Mouse (Mus musculus): ENCODE results near the gene Dnaic1. TPM values are rescaled to one million over a fixed set of nuclear protein-coding genes. Genes with fewer than 3 reads are reported as not detected.
A peak's percentile ranks its signal among the peaks of the same experiment; 100 is the strongest.

Dnaic1 gene
- 1.6 and 1.7 TPM in 2 replicates for polyA plus RNA-seq (2015; fragmentation: Nextera tagmentation; extraction: Ambion mirVana)

GRCm38 (mm10) chr4:41569411-41569885, at the start of gene Dnaic1, which contains the start of gene Fam219a:
Gene Dnaic1, plus strand, starts transcription at chr4:41569775.
Gene Fam219a, minus strand, starts transcription at chr4:41569538.
- Histone ChIP-seq H3K4me2 (peak within 1 kb of the TSS; percentile 92), H3K36me3 (no peaks in the 10 kb centered on the region), H3K27me3 (peaks cover 11% of the 10 kb centered on the region), H3K9ac (peak within 1 kb of the TSS; percentile 67), H3K4me1 (peaks cover 25% of the 10 kb centered on the region), H3K9me3 (replicated peaks) (no peaks in the 10 kb centered on the region), H3K4me3 (replicated peaks) (peak within 1 kb of the TSS; percentile 78), H3K27ac (peak within 1 kb of the TSS; percentile 28; the same call in 1 of the 2 replicates)
- peak; percentile 98 for ATAC-seq (replicated peaks; ENCODE audit: low FRiP score)
- under 1% methylated on average over 41 of the region's 41 CpGs for WGBS

- no peak for ATAC-seq (replicated peaks; ENCODE audit: low FRiP score)
- Histone ChIP-seq H3K9me3 (replicated peaks) (no peaks in the 10 kb centered on the region), H3K9ac (no peak overlapping the region), H3K4me1 (peaks cover 9% of the 10 kb centered on the region; the same call in 1 of the 2 replicates), H3K27ac (no peak overlapping the region), H3K27me3 (peaks cover 16% of the 10 kb centered on the region), H3K4me2 (no peak overlapping the region), H3K36me3 (no peaks in the 10 kb centered on the region), H3K4me3 (replicated peaks) (no peak overlapping the region)
- 38% methylated on average over 14 of the region's 14 CpGs for whole genome bisulfite sequencing
Observed at GRCm38 (mm10) chr4:41520641-41521040, 48.9 kb upstream of the Dnaic1 start.

- peaks cover 22% of the 10 kb centered on the region for H3K27me3 ChIP-seq
- H3K4me2 ChIP-seq = no peak overlapping the region
- ATAC-seq (replicated peaks; ENCODE audit: low FRiP score) = no peak
- no peak overlapping the region for H3K4me3 ChIP-seq (replicated peaks)
- no peak overlapping the region for H3K9ac ChIP-seq
- H3K36me3 ChIP-seq = no peaks in the 10 kb centered on the region
- H3K27ac ChIP-seq = no peak overlapping the region
- H3K9me3 ChIP-seq (replicated peaks) = no peaks in the 10 kb centered on the region
- WGBS = 65% methylated on average over 6 of the region's 6 CpGs
- H3K4me1 ChIP-seq = peaks cover 13% of the 10 kb centered on the region
Observed at GRCm38 (mm10) chr4:41522136-41522535, 47.4 kb upstream of the Dnaic1 start.

- H3K9ac ChIP-seq = no peak overlapping the region
- WGBS = 40% methylated on average over 5 of the region's 5 CpGs
Observed at GRCm38 (mm10) chr4:41522788-41523187, 46.8 kb upstream of the Dnaic1 start.

GRCm38 (mm10) chr4:41523839-41524238, 45.7 kb upstream of the Dnaic1 start:
- H3K4me3 ChIP-seq (replicated peaks) = no peak overlapping the region
- H3K9me3 ChIP-seq (replicated peaks) = no peaks in the 10 kb centered on the region
- H3K27ac ChIP-seq = no peak overlapping the region
- peaks cover 28% of the 10 kb centered on the region for H3K4me1 ChIP-seq
- no peak overlapping the region for H3K9ac ChIP-seq
- ATAC-seq (replicated peaks; ENCODE audit: low FRiP score) = no peak
- peaks cover 27% of the 10 kb centered on the region for H3K27me3 ChIP-seq
- WGBS = 82% methylated on average over 7 of the region's 7 CpGs
- H3K4me2 ChIP-seq = no peak overlapping the region
- H3K36me3 ChIP-seq = no peaks in the 10 kb centered on the region

More at GRCm38 (mm10) chr4:41522788-41523187, 46.8 kb upstream of the Dnaic1 start:
- Histone ChIP-seq H3K4me2 (no peak overlapping the region), H3K36me3 (no peaks in the 10 kb centered on the region), H3K4me1 (peaks cover 18% of the 10 kb centered on the region), H3K9me3 (replicated peaks) (no peaks in the 10 kb centered on the region), H3K4me3 (replicated peaks) (no peak overlapping the region), H3K27me3 (peaks cover 25% of the 10 kb centered on the region), H3K27ac (no peak overlapping the region)
- no peak for ATAC-seq (replicated peaks; ENCODE audit: low FRiP score)

- 80% methylated on average over 9 of the region's 9 CpGs for WGBS
Observed at GRCm38 (mm10) chr4:41524829-41525228, 44.7 kb upstream of the Dnaic1 start.

GRCm38 (mm10) chr4:41526553-41526952, 43.0 kb upstream of the Dnaic1 start:
- Histone ChIP-seq H3K4me3 (replicated peaks) (no peak overlapping the region), H3K9me3 (replicated peaks) (no peaks in the 10 kb centered on the region), H3K27ac (no peak overlapping the region), H3K36me3 (no peaks in the 10 kb centered on the region), H3K27me3 (peaks cover 14% of the 10 kb centered on the region; the same call in 1 of the 2 replicates), H3K9ac (no peak overlapping the region), H3K4me1 (peaks cover 26% of the 10 kb centered on the region), H3K4me2 (no peak overlapping the region)
- 64% methylated on average over 7 of the region's 7 CpGs for WGBS
- ATAC-seq (replicated peaks; ENCODE audit: low FRiP score) = no peak

More at GRCm38 (mm10) chr4:41524829-41525228, 44.7 kb upstream of the Dnaic1 start:
- Histone ChIP-seq H3K4me1 (peaks cover 28% of the 10 kb centered on the region), H3K9ac (no peak overlapping the region), H3K9me3 (replicated peaks) (no peaks in the 10 kb centered on the region), H3K36me3 (no peaks in the 10 kb centered on the region), H3K27me3 (peaks cover 25% of the 10 kb centered on the region), H3K4me2 (no peak overlapping the region), H3K27ac (no peak overlapping the region), H3K4me3 (replicated peaks) (no peak overlapping the region)
- no peak for ATAC-seq (replicated peaks; ENCODE audit: low FRiP score)

- Histone ChIP-seq H3K9ac (no peak overlapping the region), H3K36me3 (no peaks in the 10 kb centered on the region), H3K9me3 (replicated peaks) (no peaks in the 10 kb centered on the region), H3K4me1 (peaks cover 22% of the 10 kb centered on the region), H3K27ac (no peak overlapping the region), H3K4me2 (no peak overlapping the region), H3K27me3 (peaks cover 14% of the 10 kb centered on the region; the same call in 1 of the 2 replicates), H3K4me3 (replicated peaks) (no peak overlapping the region)
- no peak for ATAC-seq (replicated peaks; ENCODE audit: low FRiP score)
- WGBS = 33% methylated on average over 13 of the region's 13 CpGs
Observed at GRCm38 (mm10) chr4:41527076-41527475, 42.5 kb upstream of the Dnaic1 start.

- Histone ChIP-seq H3K4me1 (peaks cover 18% of the 10 kb centered on the region), H3K4me2 (no peak overlapping the region), H3K27me3 (peaks cover 14% of the 10 kb centered on the region; the same call in 1 of the 2 replicates), H3K27ac (no peak overlapping the region), H3K4me3 (replicated peaks) (no peak overlapping the region), H3K9me3 (replicated peaks) (no peaks in the 10 kb centered on the region), H3K36me3 (no peaks in the 10 kb centered on the region), H3K9ac (no peak overlapping the region)
- peak; percentile 70 for ATAC-seq (replicated peaks; ENCODE audit: low FRiP score)
- WGBS = 9% methylated on average over 8 of the region's 8 CpGs
Observed at GRCm38 (mm10) chr4:41527996-41528395, 41.6 kb upstream of the Dnaic1 start.

GRCm38 (mm10) chr4:41532420-41532819, 37.2 kb upstream of the Dnaic1 start:
- H3K27ac ChIP-seq = no peak overlapping the region
- ATAC-seq (replicated peaks; ENCODE audit: low FRiP score) = no peak
- WGBS = 23% methylated on average over 6 of the region's 6 CpGs
- H3K4me3 ChIP-seq (replicated peaks) = no peak overlapping the region
- no peaks in the 10 kb centered on the region for H3K9me3 ChIP-seq (replicated peaks)
- peaks cover 4% of the 10 kb centered on the region; the same call in 1 of the 2 replicates for H3K27me3 ChIP-seq
- peaks cover 13% of the 10 kb centered on the region for H3K4me1 ChIP-seq
- no peak overlapping the region for H3K4me2 ChIP-seq
- H3K9ac ChIP-seq = no peak overlapping the region
- no peaks in the 10 kb centered on the region for H3K36me3 ChIP-seq

- no peak overlapping the region for H3K9ac ChIP-seq
- no peaks in the 10 kb centered on the region for H3K9me3 ChIP-seq (replicated peaks)
- no peak overlapping the region for H3K4me3 ChIP-seq (replicated peaks)
- no peak overlapping the region for H3K4me2 ChIP-seq
- no peak overlapping the region for H3K27ac ChIP-seq
- ATAC-seq (replicated peaks; ENCODE audit: low FRiP score) = no peak
- no peaks in the 10 kb centered on the region for H3K4me1 ChIP-seq
- 68% methylated on average over 5 of the region's 5 CpGs for WGBS
- no peaks in the 10 kb centered on the region for H3K36me3 ChIP-seq
- no peaks in the 10 kb centered on the region for H3K27me3 ChIP-seq
Observed at GRCm38 (mm10) chr4:41534866-41535265, 34.7 kb upstream of the Dnaic1 start.

GRCm38 (mm10) chr4:41542136-41542535, 27.4 kb upstream of the Dnaic1 start:
- Histone ChIP-seq H3K4me1 (no peaks in the 10 kb centered on the region), H3K9ac (no peak overlapping the region), H3K9me3 (replicated peaks) (no peaks in the 10 kb centered on the region), H3K27ac (no peak overlapping the region), H3K4me3 (replicated peaks) (no peak overlapping the region), H3K36me3 (no peaks in the 10 kb centered on the region), H3K4me2 (no peak overlapping the region), H3K27me3 (no peaks in the 10 kb centered on the region)
- 62% methylated on average over 8 of the region's 8 CpGs for WGBS
- no peak for ATAC-seq (replicated peaks; ENCODE audit: low FRiP score)

GRCm38 (mm10) chr4:41545985-41546384, 23.6 kb upstream of the Dnaic1 start:
- ATAC-seq (replicated peaks; ENCODE audit: low FRiP score) = no peak

More at GRCm38 (mm10) chr4:41545985-41546384, 23.6 kb upstream of the Dnaic1 start:
- H3K27me3 ChIP-seq = peaks cover 3% of the 10 kb centered on the region; the same call in 1 of the 2 replicates
- H3K4me1 ChIP-seq = no peaks in the 10 kb centered on the region
- no peak overlapping the region for H3K9ac ChIP-seq
- no peak overlapping the region for H3K27ac ChIP-seq
- no peaks in the 10 kb centered on the region for H3K36me3 ChIP-seq
- H3K4me2 ChIP-seq = no peak overlapping the region
- no peaks in the 10 kb centered on the region for H3K9me3 ChIP-seq (replicated peaks)
- no peak overlapping the region for H3K4me3 ChIP-seq (replicated peaks)
- 13% methylated on average over 8 of the region's 8 CpGs for WGBS
